ENCODE assay signal across 11 mouse cellular contexts in the genomic region with DNA sequence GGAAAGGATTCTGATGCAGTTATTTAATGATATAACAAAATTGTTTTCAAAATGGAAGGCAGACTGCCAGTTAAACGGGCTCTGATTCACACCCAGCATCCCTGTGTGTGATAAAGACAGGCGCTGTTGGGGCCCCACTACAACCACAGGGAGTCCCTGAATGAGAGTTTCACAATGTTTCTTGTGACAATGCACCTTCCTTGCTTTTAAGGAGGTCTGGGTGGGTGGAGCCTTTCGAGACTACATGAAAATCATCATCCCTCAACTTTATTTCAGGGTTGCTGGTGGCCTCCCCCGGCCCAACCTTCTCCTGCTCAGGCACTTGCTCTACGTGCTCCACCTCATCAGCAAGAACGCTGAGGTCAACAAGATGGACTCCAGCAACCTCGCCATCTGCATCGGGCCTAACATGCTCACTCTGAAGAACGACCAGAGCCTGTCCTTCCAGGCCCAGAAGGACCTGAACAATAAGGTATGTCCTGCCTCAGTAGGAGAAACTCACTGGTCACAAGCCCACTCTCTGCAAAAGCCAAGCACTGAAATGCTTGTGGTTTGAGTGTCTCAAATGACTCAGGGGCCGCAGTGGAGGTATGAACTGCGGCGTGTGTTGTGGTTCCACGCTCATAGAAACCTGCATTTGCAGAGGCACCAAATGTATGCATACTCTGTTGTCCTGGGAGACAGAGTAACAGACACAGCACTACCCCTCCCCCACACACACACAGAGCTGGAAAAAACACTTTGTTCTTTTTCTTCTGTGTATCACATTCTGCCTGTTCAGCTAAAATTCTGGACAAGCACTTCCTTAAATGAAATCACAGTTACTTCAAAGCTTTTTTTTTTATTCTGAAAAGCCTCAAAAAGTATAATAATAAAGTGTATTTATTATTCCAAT. TPM values are rescaled to one million over a fixed set of nuclear protein-coding genes. Genes with fewer than 3 reads are reported as not detected.
DNase-seq lines count a peak whose midpoint lies in the region; ATAC-seq and TF ChIP-seq lines count a peak whose summit lies in the region.
"Had no signal": no experiment of that assay in that cellular context is flagged by ENCODE, and none has a peak within 500 bp of the region (broad histone marks: within the 10 kb centered on the region; RNA-seq: fewer than 3 reads in every experiment).

No protein-coding gene starts in this region.

- no peaks in the 10 kb centered on the region for H3K36me3 ChIP-seq in kidney, postnatal 0 days (ENCODE audit: insufficient read depth, low read length)
- no peaks in the 10 kb centered on the region for H3K36me3 ChIP-seq in kidney, adult 2 months (ENCODE audit: control insufficient read depth, insufficient read depth, low read length)
- H3K36me3 ChIP-seq in embryonic facial prominence, embryonic 10.5 days (replicated peaks): no peaks in the 10 kb centered on the region
- H3K36me3 ChIP-seq in limb, embryonic 10.5 days: no peaks in the 10 kb centered on the region
- no peaks in the 10 kb centered on the region for H3K36me3 ChIP-seq in intestine, embryonic 16.5 days (ENCODE audit: control insufficient read depth, insufficient read depth, low read length)
- H3K36me3 ChIP-seq: hindbrain, embryonic 15.5 days had no signal

- H3K9me3 ChIP-seq in kidney, postnatal 0 days (replicated peaks; ENCODE audit: low read length): no peaks in the 10 kb centered on the region
- H3K9me3 ChIP-seq in embryonic facial prominence, embryonic 10.5 days: no peaks in the 10 kb centered on the region
- H3K9me3 ChIP-seq in limb, embryonic 10.5 days (replicated peaks): no peaks in the 10 kb centered on the region
- H3K9me3 ChIP-seq in intestine, embryonic 16.5 days (ENCODE audit: control insufficient read depth, low read length): no peaks in the 10 kb centered on the region
- H3K9me3 ChIP-seq: hindbrain, embryonic 15.5 days had no signal

- no peaks in the 10 kb centered on the region for H3K27me3 ChIP-seq in kidney, postnatal 0 days (ENCODE audit: insufficient read depth, low read length)
- H3K27me3 ChIP-seq in kidney, adult 2 months (replicated peaks; ENCODE audit: control insufficient read depth, insufficient read depth, low read length): no peaks in the 10 kb centered on the region
- no peaks in the 10 kb centered on the region for H3K27me3 ChIP-seq in embryonic facial prominence, embryonic 10.5 days (replicated peaks; ENCODE audit: low read depth, poor library complexity, severe bottlenecking)
- H3K27me3 ChIP-seq in limb, embryonic 10.5 days (ENCODE audit: low read depth, poor library complexity, severe bottlenecking): no peaks in the 10 kb centered on the region
- no peaks in the 10 kb centered on the region for H3K27me3 ChIP-seq in intestine, embryonic 16.5 days (replicated peaks; ENCODE audit: control insufficient read depth, insufficient read depth, low read length)
- H3K27me3 ChIP-seq: hindbrain, embryonic 15.5 days had no signal

- TF ChIP-seq CTCF in kidney, postnatal 0 days (IDR thresholded peaks at IDR 0.05; ENCODE audit: low read depth): no peak
- no peak for TF ChIP-seq CTCF in kidney, adult 2 months (conservative IDR thresholded peaks at IDR 0.05; ENCODE audit: insufficient read depth, insufficient read length, low read depth, low read length)

- TF ChIP-seq POLR2A in kidney, adult 2 months (IDR thresholded peaks at IDR 0.05; ENCODE audit: low read depth, low read length): no peak

- no peak overlapping the region for H3K9ac ChIP-seq in kidney, postnatal 0 days (ENCODE audit: low read depth, low read length)
- no peak overlapping the region for H3K9ac ChIP-seq in intestine, embryonic 16.5 days (ENCODE audit: low read depth, low read length)
- H3K9ac ChIP-seq: hindbrain, embryonic 15.5 days had no signal

- H3K27ac ChIP-seq in kidney, postnatal 0 days: no peak overlapping the region
- no peak overlapping the region for H3K27ac ChIP-seq in kidney, adult 2 months (ENCODE audit: insufficient read depth, low read depth, low read length)
- peak overlapping the region; percentile 57 for H3K27ac ChIP-seq in embryonic facial prominence, embryonic 10.5 days (replicated peaks)
- peak overlapping the region; percentile 14; the same call in 1 of the 2 replicates for H3K27ac ChIP-seq in limb, embryonic 10.5 days
- H3K27ac ChIP-seq in intestine, embryonic 16.5 days (ENCODE audit: low read length): no peak overlapping the region
- H3K27ac ChIP-seq: heart, adult 2 months; hindbrain, embryonic 15.5 days had no signal

- no peaks in the 10 kb centered on the region for H3K4me1 ChIP-seq in kidney, postnatal 0 days (replicated peaks; ENCODE audit: insufficient read depth, low read length)
- H3K4me1 ChIP-seq in kidney, adult 2 months (ENCODE audit: control insufficient read depth, insufficient read depth, low read length): no peaks in the 10 kb centered on the region
- peaks cover 7% of the 10 kb centered on the region for H3K4me1 ChIP-seq in embryonic facial prominence, embryonic 10.5 days
- H3K4me1 ChIP-seq in limb, embryonic 10.5 days: peaks cover 7% of the 10 kb centered on the region
- no peaks in the 10 kb centered on the region for H3K4me1 ChIP-seq in intestine, embryonic 16.5 days (ENCODE audit: control insufficient read depth, insufficient read depth, low read length)

- WGBS in kidney, postnatal 0 days: 83% methylated on average over 13 of the region's 13 CpGs
- whole genome bisulfite sequencing in kidney, adult 2 months: 79% methylated on average over 13 of the region's 13 CpGs
- 85% methylated on average over 13 of the region's 13 CpGs for WGBS in embryonic facial prominence, embryonic 10.5 days
- 90% methylated on average over 13 of the region's 13 CpGs for WGBS in limb, embryonic 10.5 days
- WGBS in intestine, embryonic 16.5 days: 77% methylated on average over 13 of the region's 13 CpGs

- H3K4me3 ChIP-seq in kidney, postnatal 0 days (replicated peaks; ENCODE audit: low read depth, low read length): no peak overlapping the region
- H3K4me3 ChIP-seq in kidney, adult 2 months (ENCODE audit: insufficient read depth, low read depth, low read length): no peak overlapping the region
- no peak overlapping the region for H3K4me3 ChIP-seq in embryonic facial prominence, embryonic 10.5 days
- no peak overlapping the region for H3K4me3 ChIP-seq in limb, embryonic 10.5 days
- no peak overlapping the region for H3K4me3 ChIP-seq in intestine, embryonic 16.5 days (ENCODE audit: low read length)
- H3K4me3 ChIP-seq: heart, adult 2 months; hindbrain, embryonic 15.5 days had no signal

- no peak for ATAC-seq in kidney, postnatal 0 days (replicated peaks; ENCODE audit: low FRiP score, low read depth)
- no peak for ATAC-seq in intestine, embryonic 16.5 days

- no peak overlapping the region for H3K4me2 ChIP-seq in kidney, postnatal 0 days (ENCODE audit: low read length)
- no peak overlapping the region for H3K4me2 ChIP-seq in intestine, embryonic 16.5 days (ENCODE audit: low read depth, low read length)
- H3K4me2 ChIP-seq: hindbrain, embryonic 15.5 days had no signal

- peak; percentile 54 for DNase-seq in kidney, postnatal 0 days (ENCODE audit: low spot score)
- DNase-seq in kidney, adult 2 months: no peak
- peak; percentile 69 for DNase-seq in CD4-positive, CD25-positive, alpha-beta regulatory T cell, adult 2 months (ENCODE audit: low read depth, low spot score)
- peak; percentile 19 for DNase-seq in embryonic facial prominence, embryonic 10.5 days (ENCODE audit: low spot score)
- DNase-seq in limb, embryonic 10.5 days (ENCODE audit: low spot score): no peak
- DNase-seq in adrenal gland, postnatal 25 days: no peak
- no peak for DNase-seq in cerebellum, adult 8-10 months
- DNase-seq: heart, adult 2 months; retina, postnatal 1 day had no signal

RNA-seq across cellular contexts. Expression of a gene that starts 5.5 kb away (rescaled TPM):
- 0.68 and 0.74 TPM in 2 replicates for polyA plus RNA-seq in kidney, postnatal 0 days (2015; fragmentation: Nextera tagmentation; extraction: Ambion mirVana)
- polyA plus RNA-seq in kidney, adult 2 months (2012; rRNA removed): 0.91 and 1.8 TPM in 2 replicates
- 0.36 and 0.37 TPM in 2 replicates for polyA plus RNA-seq in embryonic facial prominence, embryonic 10.5 days (2016; fragmentation: Nextera tagmentation; extraction: Ambion mirVana)
- polyA plus RNA-seq in limb, embryonic 10.5 days (2016; fragmentation: Nextera tagmentation; extraction: Ambion mirVana): 0.19 and 0.26 TPM in 2 replicates
- total RNA-seq in adrenal gland, postnatal 25 days (2021): 4.7 and 6.6 TPM in 2 replicates
- 1.6 and 1.7 TPM in 2 replicates for polyA plus RNA-seq in intestine, embryonic 16.5 days (2015; fragmentation: Nextera tagmentation; extraction: Ambion mirVana)

RNA-seq across cellular contexts. Expression of a gene that starts 14.1 kb away (rescaled TPM):
- polyA plus RNA-seq in kidney, postnatal 0 days (2015; fragmentation: Nextera tagmentation; extraction: Ambion mirVana): 60.5 and 73.0 TPM in 2 replicates
- polyA plus RNA-seq in kidney, adult 2 months (2012; rRNA removed): 77.2 and 85.9 TPM in 2 replicates
- 53.6 and 54.1 TPM in 2 replicates for polyA plus RNA-seq in embryonic facial prominence, embryonic 10.5 days (2016; fragmentation: Nextera tagmentation; extraction: Ambion mirVana)
- polyA plus RNA-seq in limb, embryonic 10.5 days (2016; fragmentation: Nextera tagmentation; extraction: Ambion mirVana): 48.8 and 53.0 TPM in 2 replicates
- total RNA-seq in adrenal gland, postnatal 25 days (2021): 48.7 and 52.1 TPM in 2 replicates
- polyA plus RNA-seq in intestine, embryonic 16.5 days (2015; fragmentation: Nextera tagmentation; extraction: Ambion mirVana): 46.4 and 50.7 TPM in 2 replicates

Comparison
In these comparisons a context has a peak if more than half of its experiments do, and no peak if none do; other contexts are left out.
1. DNase-seq: peak in kidney, postnatal 0 days (single experiment), CD4-positive, CD25-positive, alpha-beta regulatory T cell, adult 2 months (single experiment) and embryonic facial prominence, embryonic 10.5 days (single experiment); none in kidney, adult 2 months (single experiment), limb, embryonic 10.5 days (single experiment), adrenal gland, postnatal 25 days (single experiment) and cerebellum, adult 8-10 months (single experiment).
2. H3K27ac ChIP-seq: peak in embryonic facial prominence, embryonic 10.5 days (single experiment) and limb, embryonic 10.5 days (single experiment); none in kidney, postnatal 0 days (single experiment), kidney, adult 2 months (single experiment) and intestine, embryonic 16.5 days (single experiment).